Mouse (Mus musculus) hindbrain, embryonic 12.5 days (tissue): Measurements from ENCODE around the gene Plekhd1. TPM values are rescaled to one million over a fixed set of nuclear protein-coding genes. Genes with fewer than 3 reads are reported as not detected.

Experiments
- ATAC-seq: fragments of 200-750 bp; cut with Nextera tagmentation; 2 replicates; pipeline ENCODE4 v1.8.0; 2017; ENCODE audit warnings: moderate TSS enrichment; ENCODE audit not compliant: low FRiP score
- H3K27ac ChIP-seq: fragments of 300-500 bp; sonication (generic); 2 replicates; pipeline ENCODE4 v1.5.1; 2016; ENCODE audit warnings: mild to moderate bottlenecking
- H3K27me3 ChIP-seq: fragments of 300-500 bp; sonication (generic); 2 replicates; pipeline ENCODE4 v1.6.1; 2016; ENCODE audit warnings: mild to moderate bottlenecking
- H3K36me3 ChIP-seq: fragments of 300-500 bp; sonication (generic); 2 replicates; pipeline ENCODE4 v1.6.1; 2016; ENCODE audit warnings: mild to moderate bottlenecking
- H3K4me1 ChIP-seq: fragments of 300-500 bp; sonication (generic); 2 replicates; pipeline ENCODE4 v1.6.1; 2016
- H3K4me2 ChIP-seq: fragments of 300-500 bp; sonication (generic); replicated peaks from 2 replicates; pipeline ENCODE4 v1.6.1; 2016; ENCODE audit warnings: mild to moderate bottlenecking
- H3K4me3 ChIP-seq: fragments of 300-500 bp; sonication (generic); 2 replicates; pipeline ENCODE4 v1.5.1; 2016; ENCODE audit warnings: mild to moderate bottlenecking
- H3K9ac ChIP-seq: fragments of 300-500 bp; sonication (generic); 2 replicates; pipeline ENCODE4 v1.6.1; 2016; ENCODE audit warnings: mild to moderate bottlenecking, moderate library complexity
- H3K9me3 ChIP-seq: fragments of 300-500 bp; sonication (generic); replicated peaks from 2 replicates; pipeline ENCODE4 v1.6.1; 2016; ENCODE audit warnings: mild to moderate bottlenecking
- WGBS: fragments of 180-500 bp; shearing (Covaris S2); methylation state at CpG from one replicate; pipeline ENCODE4 v1.1.7; 2016; 5-methylcytosine and 5-hydroxymethylcytosine counted together
- polyA plus RNA-seq: library from polyadenylated mRNA; unstranded; fragments of >200 nt; fragmentation: Nextera tagmentation; extraction: Ambion mirVana; gene quantifications from 2 replicates; pipeline ENCODE4 v1.2.1, GENCODE M21; 2016

Gene Plekhd1
- polyA plus RNA-seq: 1.7 and 2.0 TPM in 2 replicates

DNA sequence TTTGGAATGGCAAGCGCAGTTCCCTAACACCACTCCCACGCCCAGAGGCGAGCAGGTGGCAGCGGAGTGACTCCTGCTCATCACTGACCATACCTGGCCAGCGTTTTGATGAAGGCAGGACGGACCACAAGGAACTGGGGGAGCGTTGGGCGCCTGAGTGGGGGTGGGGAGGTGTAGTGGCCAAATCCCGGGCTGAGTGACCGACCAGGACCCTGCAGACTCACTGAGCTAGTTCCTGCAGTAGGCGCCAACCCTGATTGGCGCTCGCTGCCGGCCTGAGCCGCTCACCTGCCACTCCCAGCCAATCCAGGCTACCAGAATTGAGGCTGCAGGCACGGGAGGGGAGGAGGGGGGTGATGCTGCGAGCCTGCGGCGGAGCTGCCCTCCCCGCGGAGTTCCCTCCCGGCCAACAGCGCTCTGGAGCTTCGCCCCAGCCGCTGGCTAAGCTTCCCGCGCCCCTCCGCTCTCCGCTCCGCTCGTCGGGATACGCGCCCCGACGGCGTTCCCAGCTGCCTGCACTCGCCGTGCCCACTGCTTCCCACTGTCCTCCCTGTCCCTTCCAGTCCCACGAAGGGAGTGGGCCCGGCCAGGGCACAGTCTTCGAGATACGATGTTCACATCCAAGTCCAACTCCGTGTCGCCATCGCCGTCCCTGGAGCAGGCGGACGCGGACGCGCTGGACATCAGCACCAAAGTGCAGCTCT, at the start of gene Plekhd1:
Gene Plekhd1, plus strand, starts transcription at position 323 of the 704 bp plus-strand sequence.
- no peak within 1 kb of the TSS for H3K9ac ChIP-seq
- H3K27me3 ChIP-seq: peaks cover 51% of the 10 kb centered on the region
- H3K4me1 ChIP-seq: peaks cover 26% of the 10 kb centered on the region
- peak within 1 kb of the TSS; percentile 55 for H3K4me2 ChIP-seq
- H3K27ac ChIP-seq: no peak within 1 kb of the TSS
- WGBS: under 1% methylated on average over 49 of the region's 52 CpGs
- H3K36me3 ChIP-seq: no peaks in the 10 kb centered on the region
- ATAC-seq: peak; percentile 61
- H3K9me3 ChIP-seq: no peaks in the 10 kb centered on the region
- H3K4me3 ChIP-seq: peak within 1 kb of the TSS; percentile 40

DNA sequence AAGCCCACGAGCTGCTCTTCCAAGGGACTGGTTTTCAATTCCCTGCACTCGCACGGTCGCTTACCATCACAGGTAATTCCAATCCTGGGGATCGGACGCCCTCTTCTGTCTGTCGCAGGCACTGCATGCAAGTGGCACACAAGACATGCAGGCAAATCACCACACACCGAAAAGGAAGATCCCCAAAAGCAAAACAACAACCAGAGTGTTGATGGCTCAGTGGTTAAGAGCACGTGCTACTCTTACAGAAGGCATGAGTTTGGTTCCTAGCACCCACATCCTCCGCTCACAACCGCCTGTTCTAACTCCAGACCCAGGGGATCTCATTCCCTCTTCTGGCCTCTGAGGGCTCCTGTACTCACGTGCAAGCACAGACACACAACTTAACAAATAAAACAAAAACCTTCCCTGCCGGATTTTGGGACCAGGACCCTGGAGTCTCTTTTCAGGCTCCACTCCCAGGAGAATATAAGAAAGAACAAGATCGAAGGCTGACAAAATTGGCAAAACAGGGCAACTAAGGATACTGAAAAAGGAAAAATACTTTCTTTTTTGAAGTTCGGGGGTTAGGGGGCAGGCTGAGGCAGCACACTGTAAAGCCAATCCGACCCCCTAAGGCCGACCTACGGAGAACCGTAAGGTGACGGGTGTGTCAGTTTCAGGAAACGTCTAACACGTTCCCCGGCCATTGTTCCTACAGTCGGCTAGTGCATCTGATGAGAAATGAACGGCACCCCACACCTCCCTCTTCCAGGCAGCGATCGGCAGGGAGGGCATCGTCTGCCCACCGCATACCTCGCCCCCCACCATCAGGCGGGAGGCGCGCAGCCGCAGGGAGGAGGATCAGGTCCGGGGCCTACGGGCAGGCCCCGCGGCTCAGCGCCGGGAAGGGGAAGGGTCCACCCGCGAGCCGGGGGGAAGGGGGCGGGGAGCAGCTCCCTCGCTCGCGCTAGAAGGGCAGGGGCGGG, 49.4 kb upstream of the Plekhd1 start:
- Histone ChIP-seq H3K9me3 (no peaks in the 10 kb centered on the region), H3K27ac (peak overlapping the region; percentile 88), H3K9ac (peak overlapping the region; percentile 96), H3K36me3 (peaks cover 32% of the 10 kb centered on the region), H3K4me2 (peak overlapping the region; percentile 88), H3K27me3 (no peaks in the 10 kb centered on the region), H3K4me3 (peak overlapping the region; percentile 93), H3K4me1 (peaks cover 31% of the 10 kb centered on the region)
- whole genome bisulfite sequencing: 2% methylated on average over 47 of the region's 48 CpGs
- peak; percentile 76 for ATAC-seq

GRCm38 (mm10) chr12:80643693-80644505, 48.5 kb upstream of the Plekhd1 start, which contains the start of the genes Slc39a9 and Erh:
Gene Slc39a9, plus strand, starts transcription at chr12:80643883.
Gene Erh, minus strand, starts transcription at chr12:80644341.
- peak; percentile 97 for ATAC-seq
- Histone ChIP-seq H3K4me1 (peaks cover 31% of the 10 kb centered on the region), H3K9me3 (no peaks in the 10 kb centered on the region), H3K36me3 (peaks cover 26% of the 10 kb centered on the region), H3K4me3 (peak within 1 kb of the TSS; percentile 93), H3K27me3 (no peaks in the 10 kb centered on the region), H3K9ac (peak within 1 kb of the TSS; percentile 96), H3K27ac (peak within 1 kb of the TSS; percentile 88), H3K4me2 (peak within 1 kb of the TSS; percentile 88)
- WGBS: under 1% methylated on average over 50 of the region's 50 CpGs

- 10% methylated on average over 18 of the region's 18 CpGs for WGBS
- no peak overlapping the region for H3K27ac ChIP-seq
- peak overlapping the region; percentile 93 for H3K4me3 ChIP-seq
- H3K4me2 ChIP-seq: peak overlapping the region; percentile 88
- H3K27me3 ChIP-seq: no peaks in the 10 kb centered on the region
- no peaks in the 10 kb centered on the region for H3K9me3 ChIP-seq
- H3K36me3 ChIP-seq: peaks cover 23% of the 10 kb centered on the region
- H3K9ac ChIP-seq: peak overlapping the region; percentile 96
- H3K4me1 ChIP-seq: peaks cover 31% of the 10 kb centered on the region
- ATAC-seq: no peak
Measured at GRCm38 (mm10) chr12:80644506-80644868, 47.9 kb upstream of the Plekhd1 start.

GRCm38 (mm10) chr12:80646377-80646776, 46.0 kb upstream of the Plekhd1 start:
- Histone ChIP-seq H3K4me1 (peaks cover 31% of the 10 kb centered on the region), H3K9ac (0 out of 2 replicates have a peak overlapping the region, but pooled peaks have one; percentile 36), H3K27me3 (no peaks in the 10 kb centered on the region), H3K36me3 (0 out of 2 replicates have a peak, but pooled peaks cover 11% of the 10 kb centered on the region), H3K4me2 (peak overlapping the region; percentile 88), H3K27ac (no peak overlapping the region), H3K9me3 (no peaks in the 10 kb centered on the region), H3K4me3 (no peak overlapping the region)
- no peak for ATAC-seq
- 96% methylated on average over 3 of the region's 3 CpGs for WGBS

GRCm38 (mm10) chr12:80653951-80654658, 38.3 kb upstream of the Plekhd1 start:
- Histone ChIP-seq H3K36me3 (0 out of 2 replicates have a peak, but pooled peaks cover 6% of the 10 kb centered on the region), H3K27me3 (no peaks in the 10 kb centered on the region), H3K9me3 (no peaks in the 10 kb centered on the region), H3K9ac (no peak overlapping the region), H3K4me1 (no peaks in the 10 kb centered on the region), H3K4me3 (no peak overlapping the region), H3K4me2 (no peak overlapping the region), H3K27ac (no peak overlapping the region)
- WGBS: 92% methylated on average over 7 of the region's 7 CpGs
- ATAC-seq: no peak

GRCm38 (mm10) chr12:80654659-80655025, 37.7 kb upstream of the Plekhd1 start:
- Histone ChIP-seq H3K4me2 (no peak overlapping the region), H3K27me3 (no peaks in the 10 kb centered on the region), H3K4me3 (no peak overlapping the region), H3K27ac (no peak overlapping the region), H3K4me1 (no peaks in the 10 kb centered on the region), H3K9ac (no peak overlapping the region), H3K36me3 (0 out of 2 replicates have a peak, but pooled peaks cover 5% of the 10 kb centered on the region), H3K9me3 (no peaks in the 10 kb centered on the region)
- 96% methylated on average over 3 of the region's 3 CpGs for WGBS
- no peak for ATAC-seq

- H3K27ac ChIP-seq: no peak overlapping the region
- H3K9ac ChIP-seq: no peak overlapping the region
- H3K36me3 ChIP-seq: peaks cover 14% of the 10 kb centered on the region; the same call in 1 of the 2 replicates
- no peak overlapping the region for H3K4me2 ChIP-seq
- WGBS: 94% methylated on average over 6 of the region's 6 CpGs
- ATAC-seq: no peak
- no peaks in the 10 kb centered on the region for H3K27me3 ChIP-seq
- no peak overlapping the region for H3K4me3 ChIP-seq
- H3K9me3 ChIP-seq: no peaks in the 10 kb centered on the region
- no peaks in the 10 kb centered on the region for H3K4me1 ChIP-seq
Measured at GRCm38 (mm10) chr12:80658661-80659060, 33.7 kb upstream of the Plekhd1 start.

GRCm38 (mm10) chr12:80662322-80662721, 30.1 kb upstream of the Plekhd1 start:
- Histone ChIP-seq H3K9ac (no peak overlapping the region), H3K9me3 (no peaks in the 10 kb centered on the region), H3K4me2 (no peak overlapping the region), H3K27me3 (no peaks in the 10 kb centered on the region), H3K4me1 (no peaks in the 10 kb centered on the region), H3K27ac (no peak overlapping the region), H3K36me3 (peaks cover 32% of the 10 kb centered on the region), H3K4me3 (no peak overlapping the region)
- whole genome bisulfite sequencing: 93% methylated on average over 10 of the region's 10 CpGs
- no peak for ATAC-seq

GRCm38 (mm10) chr12:80663935-80664334, 28.5 kb upstream of the Plekhd1 start:
- H3K36me3 ChIP-seq: peaks cover 39% of the 10 kb centered on the region
- H3K4me2 ChIP-seq: no peak overlapping the region
- no peaks in the 10 kb centered on the region for H3K9me3 ChIP-seq
- H3K27ac ChIP-seq: no peak overlapping the region
- no peak overlapping the region for H3K9ac ChIP-seq
- no peaks in the 10 kb centered on the region for H3K27me3 ChIP-seq
- 81% methylated on average over 2 of the region's 2 CpGs for WGBS
- H3K4me3 ChIP-seq: no peak overlapping the region
- no peaks in the 10 kb centered on the region for H3K4me1 ChIP-seq
- no peak for ATAC-seq

DNA sequence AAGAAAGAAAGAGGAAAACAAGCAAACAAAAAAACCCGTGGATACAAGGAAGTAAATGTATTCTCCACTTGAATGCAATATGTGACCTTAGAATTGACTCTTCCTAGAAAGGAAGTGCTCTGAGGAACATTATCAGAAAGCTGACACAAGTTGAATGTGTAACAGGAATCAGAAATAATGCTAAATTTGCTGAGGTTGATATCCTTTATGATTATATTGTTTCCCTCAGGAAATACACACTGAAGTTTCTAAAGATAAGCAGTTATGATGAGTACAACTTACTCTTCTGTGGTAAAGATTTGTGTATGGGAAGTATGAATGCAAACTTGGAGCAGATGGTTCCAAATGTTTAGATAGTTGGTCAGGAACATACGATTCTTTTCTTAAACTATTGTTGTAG, 24.0 kb upstream of the Plekhd1 start:
- peaks cover 33% of the 10 kb centered on the region for H3K36me3 ChIP-seq
- H3K27ac ChIP-seq: no peak overlapping the region
- no peaks in the 10 kb centered on the region for H3K27me3 ChIP-seq
- WGBS: 90% methylated on average over 2 of the region's 2 CpGs
- H3K9ac ChIP-seq: no peak overlapping the region
- H3K4me1 ChIP-seq: no peaks in the 10 kb centered on the region
- ATAC-seq: no peak
- H3K4me3 ChIP-seq: no peak overlapping the region
- H3K9me3 ChIP-seq: no peaks in the 10 kb centered on the region
- no peak overlapping the region for H3K4me2 ChIP-seq
